Mouse (Mus musculus) naive thymus-derived CD4-positive, alpha-beta T cell, adult 5 months (primary cell): Measurements from ENCODE around the gene Ttn. TPM values are rescaled to one million over a fixed set of nuclear protein-coding genes. Genes with fewer than 3 reads are reported as not detected.

Experiments used
- polyA plus RNA-seq: library from polyadenylated mRNA; unstranded; fragments of 100-300 nt; shearing (Covaris generic); gene quantifications from one replicate; pipeline ENCODE4 v1.2.1, GENCODE M21; 2017

Ttn gene
- polyA plus RNA-seq = 0.10 TPM

GRCm38 (mm10) chr2:76982391-76983145 lies at the start of gene Ttn:
Ttn (minus strand) TSS chr2:76982547.

GRCm38 (mm10) chr2:76674725-76675427 lies 307.5 kb downstream of the Ttn start, which contains the start of gene Plekha3:
Plekha3 (plus strand) TSS chr2:76675281.

GRCm38 (mm10) chr2:76672966-76673392 lies 309.4 kb downstream of the Ttn start, which contains the start of gene Fkbp7:
Fkbp7 (minus strand) TSS chr2:76673116.

Other genes starting within 250 kb of the Ttn start
- gene Ccdc141, start 188.1 kb upstream of the Ttn start, polyA plus RNA-seq = 1.3 TPM